Mouse (Mus musculus) embryonic fibroblast, embryonic 13.5 days (primary cell): Measurements from ENCODE around the gene Ebf1.

Experiments used
- CTCF ChIP-seq: IDR thresholded peaks from 2 replicates; pipeline ENCODE4 v1.5.1; 2011; ENCODE audit warnings: mild to moderate bottlenecking, control low read depth, low read length, moderate library complexity, borderline replicate concordance; ENCODE audit not compliant: insufficient read depth
- POLR2A ChIP-seq: IDR thresholded peaks from 2 replicates; pipeline ENCODE4 v1.6.1; 2011; ENCODE audit warnings: low read depth, mild to moderate bottlenecking, control low read depth, low read length, moderate library complexity

GRCm38 (mm10) chr11:44721976-44722375 lies 104.9 kb downstream of the Ebf1 start:
- TF ChIP-seq CTCF (no peak), POLR2A (no peak)
